Mouse (Mus musculus) right cerebral cortex, postnatal 4 days (tissue): ENCODE data around the gene 2900011O08Rik.

Experiments used
- DNase-seq: peaks from one replicate; pipeline ENCODE4 v3.0.0-alpha.2; 2022

2900011O08Rik gene

DNA sequence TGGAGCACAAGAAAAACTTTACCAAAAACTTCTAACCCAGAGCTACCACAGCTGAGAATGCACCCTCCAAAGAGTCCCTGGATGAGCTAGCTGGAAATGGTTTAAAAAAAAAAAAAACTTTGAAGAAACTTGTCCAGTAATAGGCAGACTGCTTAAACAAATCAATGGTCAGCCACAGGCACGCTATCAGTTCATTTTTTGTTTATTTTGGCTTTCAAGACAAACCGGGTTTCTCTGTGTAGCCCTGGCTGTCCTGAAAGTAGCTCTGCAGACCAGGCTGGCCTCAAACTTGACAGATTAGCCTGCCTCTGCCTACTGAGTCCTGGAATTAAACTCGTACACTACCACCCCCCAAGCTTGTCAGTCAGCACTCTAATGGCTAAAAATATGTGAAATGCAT, 156.9 kb downstream of the 2900011O08Rik start:
- DNase-seq = no peak

DNA sequence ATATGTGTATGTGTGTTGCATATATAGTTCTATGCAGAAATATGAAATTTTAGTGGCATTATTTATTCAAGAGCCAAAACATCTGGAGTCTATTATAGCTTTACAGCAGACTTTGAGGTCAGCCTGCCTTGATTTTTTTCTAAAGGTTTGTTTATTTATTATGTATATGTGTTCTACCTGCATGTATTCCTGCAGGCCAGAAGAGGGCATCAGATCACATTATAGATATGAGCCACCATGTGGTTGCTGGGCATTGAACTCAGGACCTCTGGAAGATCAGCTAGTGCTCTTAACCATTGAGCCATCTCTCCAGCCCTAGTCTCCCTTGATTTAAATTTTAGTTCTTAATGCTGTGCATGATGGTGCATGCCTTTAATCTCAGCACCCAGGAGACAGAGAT, 161.3 kb downstream of the 2900011O08Rik start:
- DNase-seq = no peak
